Mouse (Mus musculus) embryonic fibroblast, embryonic 13.5 days (primary cell): ENCODE measurements around the gene Glb1.

Experiments used
- CTCF ChIP-seq: IDR thresholded peaks from 2 replicates; pipeline ENCODE4 v1.5.1; 2011; ENCODE audit warnings: mild to moderate bottlenecking, control low read depth, low read length, moderate library complexity, borderline replicate concordance; ENCODE audit not compliant: insufficient read depth
- POLR2A ChIP-seq: IDR thresholded peaks from 2 replicates; pipeline ENCODE4 v1.6.1; 2011; ENCODE audit warnings: low read depth, mild to moderate bottlenecking, control low read depth, low read length, moderate library complexity

- TF ChIP-seq POLR2A (no peak), CTCF (no peak)
These were observed 108.9 kb downstream of the Glb1 start for GRCm38 (mm10) chr9:114509785-114510184.
